Mouse (Mus musculus) liver, adult 2 months (tissue): ENCODE results near the gene Tnfrsf4. TPM values are rescaled to one million over a fixed set of nuclear protein-coding genes. Genes with fewer than 3 reads are reported as not detected.

ENCODE experiments used
- DNase-seq: peaks from one replicate; pipeline ENCODE4 v3.0.0-alpha.2; 2011; ENCODE audit warnings: low read depth, low spot score; ENCODE audit errors: extremely low read depth
- H3K27ac ChIP-seq: fragments of 200-500 bp; replicated peaks from 2 replicates; pipeline ENCODE4 v1.5.1; 2012; ENCODE audit warnings: low read depth, mild to moderate bottlenecking, control low read depth, inconsistent platforms, low read length; ENCODE audit not compliant: insufficient read depth
- H3K27me3 ChIP-seq: fragments of 200-500 bp; 2 replicates; pipeline ENCODE4 v1.6.1; 2012; ENCODE audit warnings: mild to moderate bottlenecking, moderate library complexity, low read length, inconsistent platforms; ENCODE audit not compliant: control insufficient read depth, insufficient read depth
- H3K36me3 ChIP-seq: fragments of 200-500 bp; 2 replicates; pipeline ENCODE4 v1.6.1; 2012; ENCODE audit warnings: low read length, inconsistent platforms; ENCODE audit not compliant: control insufficient read depth, insufficient read depth
- H3K4me1 ChIP-seq: fragments of 200-500 bp; 2 replicates; pipeline ENCODE4 v1.6.1; 2011; ENCODE audit warnings: low read length; ENCODE audit not compliant: control insufficient read depth, insufficient read depth
- H3K4me3 ChIP-seq: fragments of 200-500 bp; 2 replicates; pipeline ENCODE4 v1.5.1; 2011; ENCODE audit warnings: low read depth, mild to moderate bottlenecking, control low read depth, low read length, moderate library complexity; ENCODE audit not compliant: insufficient read depth
- H3K79me2 ChIP-seq: fragments of 200-500 bp; 2 replicates; pipeline ENCODE4 v1.6.1; 2012; ENCODE audit warnings: inconsistent platforms, mild to moderate bottlenecking, low read length, moderate library complexity; ENCODE audit not compliant: control insufficient read depth, insufficient read depth
- H3K9ac ChIP-seq: fragments of 200-500 bp; 2 replicates; pipeline ENCODE4 v1.6.1; 2012; ENCODE audit warnings: low read depth, mild to moderate bottlenecking, control low read depth, inconsistent platforms, low read length
- CTCF ChIP-seq: fragments of 200-500 bp; IDR thresholded peaks from 2 replicates; pipeline ENCODE4 v1.5.1; 2011; ENCODE audit warnings: low read depth, low read length, control low read depth
- POLR2A ChIP-seq: fragments of 200-500 bp; IDR thresholded peaks from 2 replicates; pipeline ENCODE4 v1.6.1; 2011; ENCODE audit warnings: low read length, control low read depth; ENCODE audit not compliant: insufficient read depth; ENCODE audit errors: extremely low read depth
- WGBS: fragments of 180-500 bp; shearing (Covaris S2); methylation state at CpG from one replicate; pipeline ENCODE4 v1.1.7; 2018; 5-methylcytosine and 5-hydroxymethylcytosine counted together
- polyA plus RNA-seq: library from polyadenylated mRNA; depleted of rRNA; stranded (reverse); fragments of >200 nt; gene quantifications from 2 replicates; pipeline ENCODE4 v1.2.3, GENCODE M21; 2012
- total RNA-seq: library from RNA; depleted of rRNA; stranded (reverse); fragments of >200 nt; gene quantifications from 2 replicates; pipeline ENCODE4 v1.2.3, GENCODE M21; 2014

Gene Tnfrsf4
- total and polyA plus RNA-seq, 2 experiments, result 0.65 to 2.5 TPM

DNA sequence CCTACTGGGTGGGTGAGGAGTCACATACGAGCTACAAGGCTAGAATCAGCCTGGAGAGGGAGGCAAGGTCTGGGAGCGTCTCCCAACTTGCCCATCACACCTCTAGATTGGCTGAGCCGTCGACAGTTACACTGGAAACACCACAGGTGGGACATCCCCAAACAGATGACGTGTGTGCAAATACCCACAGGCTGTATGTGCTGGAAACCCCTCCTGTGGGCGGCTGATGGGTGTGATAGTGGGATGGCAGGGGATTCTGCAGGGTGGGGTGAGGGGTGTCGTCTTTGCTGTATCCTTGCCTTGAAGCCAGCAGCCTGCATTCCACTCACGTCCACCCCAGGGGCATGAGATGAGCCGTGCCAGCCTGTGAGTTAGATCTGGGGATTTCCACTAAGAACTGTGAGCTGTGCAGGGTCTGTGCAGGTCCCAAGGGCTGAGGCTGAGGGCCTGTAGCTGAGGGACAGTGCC is 17.0 kb downstream of the Tnfrsf4 start:
- TF ChIP-seq POLR2A (no peak), CTCF (no peak)
- 56% methylated on average over 9 of the region's 9 CpGs for WGBS
- Histone ChIP-seq H3K79me2 (peaks cover 4% of the 10 kb centered on the region; the same call in 1 of the 2 replicates), H3K9ac (peak overlapping the region; percentile 83), H3K36me3 (no peaks in the 10 kb centered on the region), H3K27me3 (no peaks in the 10 kb centered on the region), H3K4me1 (peaks cover 18% of the 10 kb centered on the region), H3K27ac (no peak overlapping the region), H3K4me3 (peak overlapping the region; percentile 73)
- DNase-seq, result no peak

- peak overlapping the region; percentile 83 for H3K9ac ChIP-seq
- H3K4me3 ChIP-seq, result peak overlapping the region; percentile 73
- WGBS, result 9% methylated on average over 7 of the region's 7 CpGs
- DNase-seq, result no peak
- peaks cover 18% of the 10 kb centered on the region for H3K4me1 ChIP-seq
- no peaks in the 10 kb centered on the region for H3K36me3 ChIP-seq
- TF ChIP-seq CTCF, result no peak
- no peak for TF ChIP-seq POLR2A
- no peaks in the 10 kb centered on the region for H3K27me3 ChIP-seq
- H3K27ac ChIP-seq, result peak overlapping the region; percentile 85
- peaks cover 4% of the 10 kb centered on the region; the same call in 1 of the 2 replicates for H3K79me2 ChIP-seq
Observed at GRCm38 (mm10) chr4:156031255-156031592, 17.6 kb downstream of the Tnfrsf4 start.

DNA sequence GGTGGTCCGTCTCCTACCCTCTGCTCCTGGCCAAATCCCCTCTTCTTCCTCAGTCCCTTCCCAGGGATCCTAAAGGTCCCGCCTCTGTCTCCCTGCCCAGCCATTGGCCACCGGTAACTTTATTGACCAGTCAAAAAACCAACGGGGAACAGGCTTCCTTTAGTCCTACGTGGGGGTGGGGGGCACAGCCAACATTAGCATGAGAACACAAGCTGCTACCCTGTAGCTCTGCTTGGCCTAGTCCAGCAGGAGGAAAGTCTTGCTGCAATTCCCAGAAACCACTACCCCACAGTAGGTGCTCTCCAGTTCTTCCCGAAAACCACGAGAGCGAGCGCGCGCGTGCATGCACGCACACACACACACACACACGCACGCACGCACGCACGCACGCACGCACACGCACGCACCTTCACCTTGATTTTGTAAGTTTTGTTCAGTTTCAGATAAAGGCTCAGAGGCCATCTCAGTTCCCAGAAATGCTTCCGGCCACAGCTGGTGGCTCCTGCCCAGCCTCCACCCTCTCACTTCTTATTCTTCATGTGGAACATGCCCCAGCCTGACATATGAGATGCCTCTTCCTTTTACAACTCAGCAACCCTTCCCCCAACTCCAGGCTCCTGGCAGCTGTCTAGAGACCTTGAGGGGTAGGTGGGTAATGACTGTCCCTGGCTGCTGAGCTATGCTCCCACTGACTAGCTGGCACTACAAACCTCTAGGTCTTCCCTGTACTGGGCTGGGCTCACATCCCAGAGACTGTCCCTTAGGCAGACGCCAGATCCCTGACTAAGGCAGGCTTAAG is 18.1 kb downstream of the Tnfrsf4 start:
- no peaks in the 10 kb centered on the region for H3K36me3 ChIP-seq
- peak overlapping the region; percentile 83 for H3K9ac ChIP-seq
- peak overlapping the region; percentile 85 for H3K27ac ChIP-seq
- peaks cover 18% of the 10 kb centered on the region for H3K4me1 ChIP-seq
- no peak for TF ChIP-seq CTCF
- TF ChIP-seq POLR2A, result no peak
- peak; percentile 86 for DNase-seq
- H3K79me2 ChIP-seq, result peaks cover 4% of the 10 kb centered on the region; the same call in 1 of the 2 replicates
- H3K4me3 ChIP-seq, result peak overlapping the region; percentile 73
- under 1% methylated on average over 24 of the region's 24 CpGs for WGBS
- H3K27me3 ChIP-seq, result no peaks in the 10 kb centered on the region

DNA sequence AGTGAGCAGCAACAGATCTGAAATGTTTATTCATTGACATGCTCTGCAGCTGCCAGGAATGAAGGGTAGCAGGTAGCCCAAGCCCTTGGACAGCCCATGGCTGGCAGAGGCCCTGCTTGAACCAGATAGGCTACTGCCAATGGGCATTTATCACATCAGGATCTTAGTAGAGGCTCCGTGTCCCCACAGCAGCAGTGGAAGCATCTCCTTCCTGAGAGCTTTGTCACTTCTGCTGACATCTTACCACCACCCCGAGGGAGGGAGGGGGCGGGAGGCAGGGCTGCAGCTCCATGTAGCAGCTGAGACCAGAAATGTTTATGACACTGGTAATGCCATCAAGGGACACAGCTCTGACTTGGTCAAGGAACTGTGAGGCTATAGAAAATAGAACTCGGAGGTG is 19.2 kb downstream of the Tnfrsf4 start:
- Histone ChIP-seq H3K27me3 (no peaks in the 10 kb centered on the region), H3K4me3 (no peak overlapping the region), H3K9ac (no peak overlapping the region), H3K79me2 (peaks cover 4% of the 10 kb centered on the region; the same call in 1 of the 2 replicates), H3K36me3 (no peaks in the 10 kb centered on the region), H3K4me1 (peaks cover 18% of the 10 kb centered on the region), H3K27ac (peak overlapping the region; percentile 85)
- TF ChIP-seq POLR2A (no peak), CTCF (no peak)
- 79% methylated on average over 4 of the region's 4 CpGs for WGBS
- DNase-seq, result peak; percentile 16

DNA sequence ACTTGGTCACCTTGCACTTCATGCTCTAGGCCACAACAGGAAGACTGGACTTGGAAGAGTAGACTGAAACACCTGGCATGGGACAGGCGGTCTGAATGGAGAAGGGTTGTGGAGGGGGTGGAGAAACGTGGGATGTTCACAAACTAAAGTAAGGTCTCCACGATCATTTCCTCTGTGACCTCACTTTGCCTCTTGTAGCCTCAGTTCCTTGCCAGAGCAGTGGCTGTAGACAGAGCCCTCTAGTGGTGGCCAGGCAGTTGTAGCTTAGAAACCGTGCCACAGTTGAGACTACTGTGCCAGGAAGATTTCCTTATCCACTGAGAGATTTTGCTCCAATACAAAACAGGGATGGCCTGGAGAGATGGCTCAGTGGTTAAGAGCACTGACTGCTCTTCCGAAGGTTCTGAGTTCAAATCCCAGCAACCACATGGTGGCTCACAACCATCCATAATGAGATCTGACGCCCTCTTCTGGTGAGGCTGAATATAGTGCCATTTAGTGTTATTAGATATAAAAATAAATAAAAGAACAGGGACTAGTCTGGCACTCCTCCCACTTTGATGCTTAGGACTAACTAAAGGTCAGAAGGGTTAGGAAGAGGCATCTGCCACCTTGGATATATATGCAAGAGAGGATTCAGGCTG is 20.0 kb downstream of the Tnfrsf4 start:
- peaks cover 4% of the 10 kb centered on the region; the same call in 1 of the 2 replicates for H3K79me2 ChIP-seq
- DNase-seq, result peak; percentile 61
- no peaks in the 10 kb centered on the region for H3K36me3 ChIP-seq
- H3K9ac ChIP-seq, result no peak overlapping the region
- whole genome bisulfite sequencing, result 40% methylated on average over 6 of the region's 6 CpGs
- no peak overlapping the region; the same call in 1 of the 2 replicates for H3K27ac ChIP-seq
- peaks cover 18% of the 10 kb centered on the region for H3K4me1 ChIP-seq
- TF ChIP-seq CTCF, result peak; percentile 76
- no peak for TF ChIP-seq POLR2A
- no peaks in the 10 kb centered on the region for H3K27me3 ChIP-seq
- no peak overlapping the region; the same call in 1 of the 2 replicates for H3K4me3 ChIP-seq
